Mouse (Mus musculus): Measurements from ENCODE around the gene BC034090.

DNA sequence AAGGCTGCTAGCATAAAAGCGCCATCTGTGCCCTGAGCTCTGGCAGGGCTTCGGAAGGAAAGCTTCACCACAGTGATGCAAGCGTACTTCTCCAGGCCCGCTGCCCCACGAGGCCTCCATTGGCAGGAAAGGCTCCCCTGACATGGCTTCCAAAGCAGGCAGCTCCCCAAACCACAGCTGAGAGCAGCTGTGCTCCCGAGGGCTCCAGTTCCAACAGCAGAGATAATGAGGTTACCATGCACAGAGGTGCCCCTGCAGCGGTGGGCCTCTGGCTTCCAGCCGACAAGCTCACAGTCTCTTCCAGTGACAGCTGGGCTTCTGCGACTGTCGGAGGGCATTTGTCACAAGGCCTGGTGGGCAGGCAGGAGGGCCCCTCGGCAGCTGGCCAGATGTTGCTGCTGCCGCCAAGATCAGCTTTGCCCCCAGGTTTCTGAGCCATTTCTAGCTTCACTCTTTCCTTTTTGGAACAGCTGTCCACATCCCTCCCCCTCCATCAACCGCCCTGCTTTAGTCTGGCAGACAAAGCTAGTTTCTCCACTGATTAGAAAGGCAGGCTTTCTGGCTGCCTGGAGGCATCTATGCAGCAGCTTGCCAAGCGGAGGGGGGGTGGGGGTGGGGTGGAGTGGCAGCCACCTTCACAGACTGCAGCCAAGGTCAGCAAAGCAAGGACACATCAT lies 10.2 kb downstream of the BC034090 start:
- no peak for TF ChIP-seq CTCF (IDR thresholded peaks at IDR 0.05; ENCODE audit: borderline replicate concordance, control insufficient read depth, extremely low read depth, insufficient read depth, low read length, poor library complexity)
- no peak for TF ChIP-seq POLR2A (IDR thresholded peaks at IDR 0.05; ENCODE audit: control insufficient read depth, extremely low read depth, insufficient read depth, low read length, poor library complexity)
